Mouse (Mus musculus): ENCODE measurements around the gene Jade1. TPM values are rescaled to one million over a fixed set of nuclear protein-coding genes. Genes with fewer than 3 reads are reported as not detected.

The Jade1 gene
- polyA plus RNA-seq, 1 experiment = 22.7 TPM

- H3K27me3 ChIP-seq (ENCODE audit: control insufficient read depth, insufficient read depth, low read length) = no peaks in the 10 kb centered on the region
- peaks cover 3% of the 10 kb centered on the region; the same call in 1 of the 2 replicates for H3K36me3 ChIP-seq (ENCODE audit: control insufficient read depth, insufficient read depth, low read length)
- no peak for DNase-seq
- H3K27ac ChIP-seq (ENCODE audit: control insufficient read depth, insufficient read depth, low read length) = no peak overlapping the region
- WGBS = 92% methylated on average over 6 of the region's 6 CpGs
- peaks cover 14% of the 10 kb centered on the region for H3K4me1 ChIP-seq (replicated peaks; ENCODE audit: control insufficient read depth, insufficient read depth, low read length)
- TF ChIP-seq CTCF (IDR thresholded peaks at IDR 0.05; ENCODE audit: borderline replicate concordance, control insufficient read depth, extremely low read depth, insufficient read depth, low read length, poor library complexity) (no peak), POLR2A (IDR thresholded peaks at IDR 0.05; ENCODE audit: control insufficient read depth, extremely low read depth, insufficient read depth, low read length, poor library complexity) (no peak)
- H3K4me3 ChIP-seq (ENCODE audit: control insufficient read depth, insufficient read depth, low read length) = no peak overlapping the region
Measured at GRCm38 (mm10) chr3:41586330-41586729, 30.8 kb downstream of the Jade1 start.

- Histone ChIP-seq H3K4me3 (ENCODE audit: control insufficient read depth, insufficient read depth, low read length) (no peak overlapping the region), H3K36me3 (ENCODE audit: control insufficient read depth, insufficient read depth, low read length) (peaks cover 6% of the 10 kb centered on the region), H3K27ac (ENCODE audit: control insufficient read depth, insufficient read depth, low read length) (no peak overlapping the region), H3K4me1 (replicated peaks; ENCODE audit: control insufficient read depth, insufficient read depth, low read length) (peaks cover 14% of the 10 kb centered on the region), H3K27me3 (ENCODE audit: control insufficient read depth, insufficient read depth, low read length) (no peaks in the 10 kb centered on the region)
- 27% methylated on average over 7 of the region's 7 CpGs for WGBS
- TF ChIP-seq POLR2A (IDR thresholded peaks at IDR 0.05; ENCODE audit: control insufficient read depth, extremely low read depth, insufficient read depth, low read length, poor library complexity) = no peak
- TF ChIP-seq CTCF (IDR thresholded peaks at IDR 0.05; ENCODE audit: borderline replicate concordance, control insufficient read depth, extremely low read depth, insufficient read depth, low read length, poor library complexity) = no peak
- DNase-seq = no peak
Measured at GRCm38 (mm10) chr3:41586917-41587316, 31.4 kb downstream of the Jade1 start.

GRCm38 (mm10) chr3:41587588-41587987, 32.1 kb downstream of the Jade1 start:
- WGBS = 18% methylated on average over 6 of the region's 6 CpGs
- H3K27ac ChIP-seq (ENCODE audit: control insufficient read depth, insufficient read depth, low read length) = no peak overlapping the region
- no peaks in the 10 kb centered on the region for H3K27me3 ChIP-seq (ENCODE audit: control insufficient read depth, insufficient read depth, low read length)
- peak; percentile 51 for DNase-seq
- no peak for TF ChIP-seq CTCF (IDR thresholded peaks at IDR 0.05; ENCODE audit: borderline replicate concordance, control insufficient read depth, extremely low read depth, insufficient read depth, low read length, poor library complexity)
- no peak for TF ChIP-seq POLR2A (IDR thresholded peaks at IDR 0.05; ENCODE audit: control insufficient read depth, extremely low read depth, insufficient read depth, low read length, poor library complexity)
- H3K4me3 ChIP-seq (ENCODE audit: control insufficient read depth, insufficient read depth, low read length) = no peak overlapping the region
- H3K36me3 ChIP-seq (ENCODE audit: control insufficient read depth, insufficient read depth, low read length) = peaks cover 11% of the 10 kb centered on the region
- peaks cover 14% of the 10 kb centered on the region for H3K4me1 ChIP-seq (replicated peaks; ENCODE audit: control insufficient read depth, insufficient read depth, low read length)

- no peak for DNase-seq
- no peak for TF ChIP-seq POLR2A (IDR thresholded peaks at IDR 0.05; ENCODE audit: control insufficient read depth, extremely low read depth, insufficient read depth, low read length, poor library complexity)
- TF ChIP-seq CTCF (IDR thresholded peaks at IDR 0.05; ENCODE audit: borderline replicate concordance, control insufficient read depth, extremely low read depth, insufficient read depth, low read length, poor library complexity) = no peak
- peaks cover 15% of the 10 kb centered on the region for H3K36me3 ChIP-seq (ENCODE audit: control insufficient read depth, insufficient read depth, low read length)
- WGBS = 91% methylated on average over 8 of the region's 8 CpGs
- H3K4me1 ChIP-seq (replicated peaks; ENCODE audit: control insufficient read depth, insufficient read depth, low read length) = peaks cover 14% of the 10 kb centered on the region
- H3K4me3 ChIP-seq (ENCODE audit: control insufficient read depth, insufficient read depth, low read length) = no peak overlapping the region
- no peak overlapping the region for H3K27ac ChIP-seq (ENCODE audit: control insufficient read depth, insufficient read depth, low read length)
- no peaks in the 10 kb centered on the region for H3K27me3 ChIP-seq (ENCODE audit: control insufficient read depth, insufficient read depth, low read length)
Measured at GRCm38 (mm10) chr3:41588495-41588894, 33.0 kb downstream of the Jade1 start.

GRCm38 (mm10) chr3:41589246-41589914, 33.8 kb downstream of the Jade1 start:
- no peaks in the 10 kb centered on the region for H3K27me3 ChIP-seq (ENCODE audit: control insufficient read depth, insufficient read depth, low read length)
- no peak overlapping the region for H3K4me3 ChIP-seq (ENCODE audit: control insufficient read depth, insufficient read depth, low read length)
- peaks cover 14% of the 10 kb centered on the region for H3K4me1 ChIP-seq (replicated peaks; ENCODE audit: control insufficient read depth, insufficient read depth, low read length)
- no peak overlapping the region for H3K27ac ChIP-seq (ENCODE audit: control insufficient read depth, insufficient read depth, low read length)
- WGBS = 94% methylated on average over 19 of the region's 19 CpGs
- TF ChIP-seq POLR2A (IDR thresholded peaks at IDR 0.05; ENCODE audit: control insufficient read depth, extremely low read depth, insufficient read depth, low read length, poor library complexity) (no peak), CTCF (IDR thresholded peaks at IDR 0.05; ENCODE audit: borderline replicate concordance, control insufficient read depth, extremely low read depth, insufficient read depth, low read length, poor library complexity) (no peak)
- DNase-seq = no peak
- H3K36me3 ChIP-seq (ENCODE audit: control insufficient read depth, insufficient read depth, low read length) = peaks cover 23% of the 10 kb centered on the region

- DNase-seq = no peak
- WGBS = 98% methylated on average over 4 of the region's 4 CpGs
- Histone ChIP-seq H3K4me1 (replicated peaks; ENCODE audit: control insufficient read depth, insufficient read depth, low read length) (peaks cover 14% of the 10 kb centered on the region), H3K4me3 (ENCODE audit: control insufficient read depth, insufficient read depth, low read length) (no peak overlapping the region), H3K27me3 (ENCODE audit: control insufficient read depth, insufficient read depth, low read length) (no peaks in the 10 kb centered on the region), H3K27ac (ENCODE audit: control insufficient read depth, insufficient read depth, low read length) (no peak overlapping the region), H3K36me3 (ENCODE audit: control insufficient read depth, insufficient read depth, low read length) (peaks cover 28% of the 10 kb centered on the region)
- TF ChIP-seq POLR2A (IDR thresholded peaks at IDR 0.05; ENCODE audit: control insufficient read depth, extremely low read depth, insufficient read depth, low read length, poor library complexity) = no peak
- no peak for TF ChIP-seq CTCF (IDR thresholded peaks at IDR 0.05; ENCODE audit: borderline replicate concordance, control insufficient read depth, extremely low read depth, insufficient read depth, low read length, poor library complexity)
Measured at GRCm38 (mm10) chr3:41589988-41590387, 34.5 kb downstream of the Jade1 start.
